Mouse (Mus musculus) left cerebral cortex, postnatal 14 days (tissue): ENCODE data around the gene Gpalpp1. TPM values are rescaled to one million over a fixed set of nuclear protein-coding genes. Genes with fewer than 3 reads are reported as not detected.

Source experiments
- DNase-seq, 2 experiments: peaks; one replicate each; pipeline ENCODE4 v3.0.0; 2021 to 2022; ENCODE audit warnings: low spot score in 2 of 2, mixed read lengths in 1 of 2
- intact Hi-C: fragments of 180-260 bp; cut with DNase I; formaldehyde crosslinking; loops from one replicate; pipeline ENCODE4 v1.15.1; 2025
- total RNA-seq, 2 experiments: library from RNA; stranded (reverse); gene quantifications; 2 replicates each; pipeline ENCODE4 v1.2.3; 2021

Gene Gpalpp1
- total RNA-seq, 2 experiments from 2014 or later, result 19.9 to 21.1 TPM

- intact Hi-C loops, result no loop called here
- DNase-seq, result no peak
Measured at GRCm38 (mm10) chr14:76045767-76046166, 64.8 kb downstream of the Gpalpp1 start.

DNA sequence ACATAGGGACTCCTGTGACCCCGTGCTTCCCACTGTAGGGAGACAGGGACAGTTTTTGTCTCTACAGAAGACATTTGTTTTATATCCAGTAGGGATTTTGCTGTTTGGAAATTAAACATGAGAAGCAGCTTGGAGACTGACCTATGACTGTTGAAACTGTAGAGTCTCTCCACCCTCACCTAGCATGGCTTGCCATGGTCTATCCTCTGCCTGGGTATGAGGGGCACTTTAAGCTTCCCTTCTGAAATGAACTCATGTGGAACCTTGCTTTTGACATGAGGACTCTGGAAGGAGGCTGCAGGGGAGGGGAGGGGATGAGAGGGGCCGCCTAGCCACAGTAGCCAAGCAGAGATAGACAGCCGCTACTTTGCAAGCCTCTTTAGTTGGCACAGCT, 66.4 kb downstream of the Gpalpp1 start:
- intact Hi-C loops, result no loop called here
- DNase-seq, result no peak

DNA sequence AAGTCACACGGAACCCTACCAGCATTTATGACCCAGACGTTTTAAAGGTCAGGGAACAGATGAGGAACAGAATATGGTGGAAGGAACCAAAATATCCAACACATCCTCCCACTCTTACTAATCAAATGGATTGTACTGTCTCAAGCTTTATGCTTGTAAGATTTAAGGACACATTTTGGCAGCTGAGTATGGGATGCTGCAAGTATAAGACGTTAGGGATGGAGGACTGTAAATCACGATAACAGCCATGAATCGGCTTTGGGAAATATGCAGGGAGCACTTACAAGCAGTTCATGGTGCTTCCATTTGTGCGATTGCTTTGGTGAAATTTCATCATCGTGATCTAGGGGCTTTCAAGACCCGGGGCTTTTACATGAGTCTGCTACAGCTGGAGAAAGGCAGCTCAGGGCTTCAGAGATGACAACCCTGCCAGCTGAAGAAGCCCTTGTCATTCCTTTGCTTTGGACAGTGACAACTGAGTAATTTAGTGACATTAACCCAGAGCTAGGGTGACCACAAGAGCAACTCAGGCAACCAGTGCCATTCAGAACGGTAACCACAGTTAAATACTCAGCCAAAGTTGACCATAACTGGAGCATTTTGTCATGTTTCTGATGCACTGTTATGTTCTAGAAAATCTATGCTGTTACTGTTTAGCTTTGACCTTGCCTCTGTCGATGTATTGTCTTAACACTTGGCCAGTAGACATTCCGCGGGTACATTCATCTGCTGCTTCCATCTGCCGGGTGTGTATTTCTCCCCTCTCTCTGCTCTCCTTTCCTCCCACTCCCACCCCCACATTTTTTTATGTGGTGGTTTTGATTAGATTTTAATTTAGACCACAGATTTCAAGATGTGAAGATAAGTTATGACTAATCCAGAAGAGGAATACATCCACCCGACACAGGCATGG, 67.1 kb downstream of the Gpalpp1 start:
- no peak for DNase-seq
- intact Hi-C loops, result no loop called here

Other genes with a start within 250 kb of the Gpalpp1 start
- gene Kctd4, start 155.8 kb downstream of the Gpalpp1 start, total RNA-seq, result 10 to 100 TPM in 1 of 2 experiments, 1 to 10 TPM in 1; 10.0 to 14.7 TPM
- gene Gtf2f2, start 99.9 kb downstream of the Gpalpp1 start, total RNA-seq, result 10 to 100 TPM; 16.6 to 18.5 TPM
- 1 to 10 TPM; 7.3 to 7.9 TPM for gene Nufip1, start 131 bp upstream of the Gpalpp1 start, total RNA-seq